Mouse (Mus musculus) kidney, adult 8-10 months (tissue): Measurements from ENCODE around the gene Cmah.

Source experiments
- DNase-seq, 2 experiments: peaks; one replicate each; pipeline ENCODE4 v3.0.0; 2022

Gene Cmah

DNA sequence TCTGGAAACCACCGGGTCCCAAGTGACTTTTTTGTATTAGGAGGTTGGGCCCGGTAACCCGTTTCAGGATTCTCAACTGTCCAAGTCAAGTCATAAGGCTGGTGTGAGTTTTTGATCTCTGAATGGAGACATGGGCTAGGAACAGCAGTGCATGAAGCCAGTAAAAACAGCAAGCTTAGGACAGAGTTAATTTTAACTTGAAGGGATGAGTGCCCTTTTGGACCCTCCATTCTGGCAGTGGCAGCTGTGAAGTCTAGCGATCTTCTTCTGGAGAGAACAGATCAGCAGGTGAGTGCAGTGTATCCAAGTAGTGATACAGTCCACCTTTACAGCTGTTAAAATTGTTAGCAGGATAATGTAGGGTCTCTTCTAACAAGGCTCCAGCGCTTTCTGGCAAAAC is at the start of gene Cmah:
Gene Cmah (plus strand): TSS at position 204 of the 400 bp plus-strand sequence.
- DNase-seq, result peak; percentile 71 to 76

DNA sequence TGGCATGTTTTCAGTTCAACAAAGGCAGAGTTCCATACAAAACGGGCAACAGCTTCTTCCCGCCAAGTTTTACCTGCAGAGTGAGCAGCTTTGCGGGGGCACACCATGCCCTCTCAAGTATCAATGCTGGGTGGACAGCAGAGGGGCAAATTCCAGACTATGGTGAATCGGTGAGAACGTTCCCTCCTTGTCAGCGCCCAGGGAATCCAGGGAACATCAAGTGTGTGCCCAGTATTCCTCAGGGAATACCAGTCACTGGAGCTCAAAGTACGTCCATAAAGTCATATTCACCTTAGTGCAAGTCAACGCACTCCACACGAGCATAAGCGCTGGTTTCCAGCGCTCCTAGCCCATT is 47.8 kb upstream of the Cmah start:
- no peak for DNase-seq

DNA sequence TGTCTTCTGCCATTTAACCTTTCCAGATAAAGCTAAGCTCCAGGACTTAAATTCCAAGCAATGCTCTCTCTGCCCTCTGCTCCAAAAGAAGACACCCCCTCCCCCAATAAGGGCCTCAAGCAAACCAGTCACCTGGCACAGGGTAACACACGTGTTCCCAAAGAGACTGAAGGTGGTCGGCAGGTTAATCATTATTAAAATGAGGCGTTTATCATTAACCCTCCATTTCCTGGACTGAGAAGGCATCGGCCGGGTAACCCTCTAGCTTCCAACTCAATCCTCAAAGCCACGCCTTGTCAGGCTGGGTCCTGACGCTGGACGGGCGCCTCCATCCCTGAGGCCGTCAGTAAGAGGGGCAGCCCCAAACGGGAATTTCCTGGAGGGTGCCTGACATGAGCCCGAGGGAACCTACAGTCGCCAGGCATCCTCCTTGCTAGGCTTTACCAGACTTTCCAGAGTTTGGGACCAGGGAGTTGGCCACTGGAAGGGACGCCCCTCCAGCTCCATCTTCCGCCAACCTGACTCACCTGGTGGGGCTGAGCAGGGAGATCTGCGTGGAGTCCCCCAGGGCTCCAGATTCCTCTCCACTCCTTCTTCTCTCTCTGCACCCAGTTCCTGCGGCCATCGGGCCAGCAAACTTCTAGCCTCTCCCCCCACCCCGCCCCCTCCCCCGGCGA is 47.3 kb upstream of the Cmah start:
- DNase-seq, result peak; percentile 63 to 76

- DNase-seq, result peak; percentile 81 to 87
These were observed 46.5 kb upstream of the Cmah start, which contains the start of gene Carmil1 for GRCm38 (mm10) chr13:24280439-24281431. Gene Carmil1 (minus strand): TSS chr13:24280795.

GRCm38 (mm10) chr13:24287381-24287780 is 39.8 kb upstream of the Cmah start:
- peak; percentile 48 to 50 for DNase-seq

DNA sequence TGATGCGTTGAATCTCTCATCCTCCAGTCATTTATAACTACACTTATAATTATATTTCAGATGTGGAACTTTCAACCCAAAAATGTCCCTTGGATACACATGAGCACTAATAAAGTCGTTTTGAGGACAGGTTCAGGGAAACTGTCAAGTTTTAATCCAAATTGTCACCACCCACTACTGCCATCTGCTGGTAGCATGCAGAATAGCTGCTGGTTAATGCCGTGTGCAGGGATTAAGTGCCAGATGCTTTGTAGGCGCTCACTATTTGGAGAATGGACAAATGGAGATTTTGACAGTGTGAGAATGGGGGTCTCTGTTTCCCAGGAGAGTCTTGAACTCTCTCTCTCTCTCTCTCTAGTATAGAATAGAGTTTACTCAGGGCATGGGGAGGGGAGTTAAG is 30.0 kb upstream of the Cmah start:
- peak in 1 of 2 experiments; percentile 37 for DNase-seq

GRCm38 (mm10) chr13:24305486-24305885 is 21.7 kb upstream of the Cmah start:
- no peak for DNase-seq

DNA sequence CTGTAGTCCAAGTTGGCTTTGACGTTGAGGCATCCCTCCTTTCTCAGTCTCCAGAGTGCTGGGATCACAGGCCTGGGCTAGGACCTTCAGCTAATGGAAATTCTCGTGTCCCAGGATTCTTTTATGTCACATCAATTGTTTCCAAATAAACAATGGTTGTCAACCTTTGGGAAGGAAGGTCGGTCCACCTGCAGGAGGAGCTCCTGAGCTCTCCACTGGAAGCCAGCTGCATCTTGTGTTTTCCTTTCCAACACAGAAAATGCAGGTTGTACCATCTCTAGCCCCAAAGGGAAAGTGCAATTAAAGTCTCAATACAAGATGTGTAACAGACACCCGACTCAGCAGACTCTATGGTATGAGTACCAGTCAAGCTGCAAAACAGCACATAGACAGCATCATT is 21.0 kb upstream of the Cmah start:
- DNase-seq, result no peak

DNA sequence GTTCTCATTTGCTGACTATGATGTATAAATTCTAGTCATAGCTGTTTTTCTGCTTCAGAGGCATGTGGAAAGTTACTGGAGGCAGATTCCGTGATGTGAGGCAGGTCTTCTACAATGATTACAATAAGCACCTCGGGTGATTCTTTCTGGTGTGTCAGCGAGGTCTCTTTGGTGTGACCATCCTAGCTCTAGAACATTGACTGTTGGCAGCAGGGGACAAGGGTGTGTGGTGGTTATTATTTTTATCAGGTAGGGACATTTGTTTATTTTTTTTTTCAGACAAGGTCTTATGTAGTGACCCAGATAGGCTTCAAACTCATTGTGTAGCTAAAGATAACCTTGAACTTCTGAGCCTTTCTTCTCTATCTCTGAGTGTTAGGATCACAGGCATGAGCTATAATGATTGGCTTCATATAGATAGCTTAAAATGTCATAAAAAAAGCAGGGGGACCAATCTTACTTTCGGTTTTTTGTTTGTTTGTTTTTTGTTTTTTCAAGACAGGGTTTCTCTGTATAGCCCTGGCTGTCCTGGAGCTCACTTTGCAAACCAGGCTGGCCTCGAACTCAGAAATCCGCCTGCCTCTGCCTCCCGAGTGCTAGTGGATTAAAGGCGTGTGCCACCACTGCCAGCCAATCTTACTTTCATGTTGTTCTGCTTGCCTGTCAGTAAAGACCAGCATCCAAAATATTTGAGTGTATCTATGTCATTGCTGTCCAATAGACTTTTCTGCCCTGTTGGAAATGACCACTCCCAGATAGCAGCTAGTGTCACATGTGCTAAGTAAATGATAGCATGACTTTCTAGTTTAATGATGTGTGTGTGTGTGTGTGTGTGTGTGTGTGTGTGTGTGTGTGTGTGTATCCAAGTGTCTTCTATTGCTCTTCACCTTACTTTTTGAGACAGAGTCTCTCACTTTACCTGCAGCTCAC is 15.9 kb upstream of the Cmah start:
- no peak for DNase-seq

GRCm38 (mm10) chr13:24316563-24316962 is 10.6 kb upstream of the Cmah start:
- DNase-seq, result no peak

GRCm38 (mm10) chr13:24318618-24319017 is 8.6 kb upstream of the Cmah start:
- DNase-seq, result no peak

GRCm38 (mm10) chr13:24321313-24321712 is 5.9 kb upstream of the Cmah start:
- DNase-seq, result no peak

DNA sequence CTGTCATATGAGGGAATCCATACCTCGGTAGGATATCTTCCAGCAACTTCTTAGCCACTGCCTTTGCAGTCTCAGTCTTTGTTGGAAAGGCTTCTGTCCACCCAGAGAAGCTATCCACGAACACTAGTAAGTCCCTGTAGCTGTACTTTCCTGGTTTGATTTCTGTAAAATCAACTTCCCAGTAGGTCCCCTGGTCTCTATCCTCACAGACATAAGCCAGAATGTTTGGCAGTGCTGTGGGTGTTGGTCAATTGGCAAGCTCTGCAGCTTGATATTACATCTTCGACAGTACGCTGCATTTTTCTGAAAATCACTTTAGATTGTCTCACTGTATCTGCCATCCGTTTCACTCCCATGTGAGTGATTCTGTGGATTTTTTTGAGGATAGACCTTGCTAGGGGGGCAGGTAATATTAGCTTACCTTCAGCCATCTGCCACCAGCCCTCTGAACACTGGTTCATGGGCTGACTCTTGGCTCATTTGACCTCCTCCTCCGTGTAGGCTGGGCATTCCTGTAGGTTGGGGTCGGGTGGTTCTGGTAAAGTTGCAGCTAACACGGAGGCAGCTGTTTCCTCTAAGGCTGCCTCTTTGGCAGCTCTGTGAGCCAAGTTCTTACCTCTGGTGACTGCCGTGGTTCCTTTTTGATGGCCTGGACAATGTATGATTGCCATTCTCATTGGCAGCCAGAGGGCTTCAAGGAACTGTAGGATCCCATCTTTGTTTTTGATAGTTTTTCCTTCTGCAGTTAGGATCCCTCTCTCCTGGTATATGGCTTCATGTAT is 1.0 kb downstream of the Cmah start:
- DNase-seq, result no peak

DNA sequence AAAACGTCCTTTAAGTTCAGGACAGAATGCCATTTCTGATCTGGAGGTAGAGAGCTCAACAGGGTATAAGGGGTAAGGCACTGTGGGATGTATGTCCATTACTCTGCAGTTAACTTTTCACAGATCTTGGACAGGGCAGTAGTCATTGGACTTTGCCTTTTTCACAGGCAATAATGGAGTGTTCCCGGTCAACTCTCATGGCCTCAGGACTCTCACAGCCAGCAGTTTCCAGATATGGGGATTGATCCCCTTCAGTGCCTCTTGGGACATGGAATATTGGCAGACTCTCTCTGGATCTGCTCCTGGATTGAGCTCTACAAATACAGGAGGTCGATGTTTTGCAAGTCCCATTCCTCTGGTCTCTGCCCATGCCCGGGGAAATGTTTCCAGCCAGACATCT is 2.9 kb downstream of the Cmah start:
- peak; percentile 54 for DNase-seq

DNA sequence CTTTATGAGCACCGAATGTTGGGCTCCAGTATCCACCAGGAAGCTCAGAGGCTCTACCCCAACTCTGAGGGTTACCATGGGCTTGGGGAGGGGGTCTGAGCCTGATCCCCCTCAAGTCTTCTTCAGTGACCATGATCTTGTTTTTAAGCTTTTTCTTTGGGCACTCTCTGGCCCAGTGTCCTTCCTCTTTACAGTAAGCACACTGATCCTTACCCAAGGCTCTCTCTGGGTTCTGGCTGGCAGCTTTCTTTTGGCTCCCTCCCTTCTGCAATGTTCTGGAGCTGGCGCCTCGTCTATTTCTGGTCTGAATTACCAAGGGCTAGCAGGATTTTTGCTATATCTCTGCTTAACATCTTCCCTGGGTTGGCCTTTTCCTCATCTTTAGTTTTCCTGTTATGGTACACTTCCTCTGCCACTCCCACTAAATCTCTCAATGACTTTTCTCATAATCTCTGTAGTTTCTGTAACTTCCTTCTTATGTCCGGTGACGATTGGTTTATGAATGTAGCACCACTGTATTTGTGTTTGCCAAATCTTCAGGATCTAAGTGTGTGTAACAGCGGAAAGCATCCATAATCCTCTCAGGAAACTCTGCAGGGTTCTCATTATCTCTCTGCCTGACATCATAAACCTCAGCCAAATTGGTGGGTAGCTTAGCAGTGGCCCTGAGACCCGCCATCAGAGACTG is 3.8 kb downstream of the Cmah start:
- DNase-seq, result no peak

DNA sequence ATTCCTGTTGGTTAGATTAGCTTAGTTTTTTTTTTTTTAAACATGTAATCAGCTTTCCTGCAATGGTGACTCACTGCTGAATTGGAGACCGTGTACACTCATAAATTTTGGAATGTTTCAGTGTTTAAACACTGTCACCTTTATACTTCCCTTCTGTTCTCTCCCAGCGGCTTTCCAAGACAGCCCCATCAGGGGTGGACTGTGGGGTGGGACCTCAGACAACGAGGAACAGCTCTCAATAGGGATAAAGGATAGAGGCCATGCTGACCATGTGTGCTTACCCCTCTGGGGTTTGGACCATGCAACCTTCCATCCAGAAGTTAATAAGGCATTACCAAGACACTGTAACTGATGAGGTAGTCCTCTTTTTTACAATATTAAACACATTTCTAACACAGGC is 5.3 kb downstream of the Cmah start:
- DNase-seq, result no peak

DNA sequence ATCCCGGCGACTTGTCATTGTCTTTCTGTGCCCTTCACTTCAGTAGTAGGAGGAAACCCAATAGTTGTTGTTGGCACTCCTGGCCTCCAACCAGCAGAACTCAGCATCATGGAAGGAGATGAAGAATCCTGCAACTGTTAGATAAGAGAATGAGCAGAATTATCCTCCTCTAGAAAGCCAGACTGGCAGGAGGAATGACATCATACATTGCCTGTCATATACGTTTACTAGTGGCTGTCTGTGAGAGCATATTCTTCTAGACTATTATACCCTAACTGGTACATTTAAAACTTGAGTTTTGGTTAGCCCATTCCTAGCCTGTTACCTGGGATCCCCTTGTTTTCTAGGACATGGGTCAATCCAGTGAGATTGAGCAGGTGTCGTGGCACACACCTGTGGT is 9.6 kb downstream of the Cmah start:
- no peak for DNase-seq

DNA sequence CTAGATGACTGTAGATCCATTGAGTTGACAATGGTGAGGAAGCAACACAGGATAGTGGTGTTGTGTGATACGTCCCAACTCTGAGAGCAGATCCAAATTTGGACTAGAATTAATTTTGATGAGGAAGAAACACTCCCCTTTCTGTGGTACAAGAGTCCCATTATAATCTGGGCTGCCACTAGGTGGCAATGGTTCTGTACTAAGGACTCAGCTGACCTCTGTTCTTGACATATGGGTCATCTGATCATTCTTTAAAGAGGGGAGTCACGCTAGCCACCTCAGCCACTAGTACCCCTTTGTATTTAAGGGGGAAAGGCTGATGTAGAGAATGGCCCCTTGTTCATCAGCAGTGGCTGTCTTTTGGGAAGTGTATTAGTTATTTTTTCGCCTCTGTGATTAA is 10.7 kb downstream of the Cmah start:
- DNase-seq, result peak in 1 of 2 experiments; percentile 47

GRCm38 (mm10) chr13:24338343-24338861 is 11.2 kb downstream of the Cmah start:
- DNase-seq, result peak; percentile 36 to 61

- no peak for DNase-seq
These were observed 12.7 kb downstream of the Cmah start for GRCm38 (mm10) chr13:24339907-24340306.

- no peak for DNase-seq
These were observed 13.3 kb downstream of the Cmah start for GRCm38 (mm10) chr13:24340462-24340861.
